Mouse (Mus musculus) CD8-positive naive resting alpha-beta T cell, adult 2 months (primary cell): ENCODE data around the gene P3h3.
A peak's percentile ranks its signal among the peaks of the same experiment; 100 is the strongest.
"Not testable (repeated sequence)": the region's sequence is repeated elsewhere in the genome, so short reads cannot be mapped to it uniquely, and the experiment has no call there.

ENCODE experiments used
- DNase-seq, 2 experiments: peaks; one replicate each; pipeline ENCODE4 v3.0.0; 2022; ENCODE audit warnings: low read depth in 2 of 2, low spot score in 2 of 2

P3h3 gene

DNA sequence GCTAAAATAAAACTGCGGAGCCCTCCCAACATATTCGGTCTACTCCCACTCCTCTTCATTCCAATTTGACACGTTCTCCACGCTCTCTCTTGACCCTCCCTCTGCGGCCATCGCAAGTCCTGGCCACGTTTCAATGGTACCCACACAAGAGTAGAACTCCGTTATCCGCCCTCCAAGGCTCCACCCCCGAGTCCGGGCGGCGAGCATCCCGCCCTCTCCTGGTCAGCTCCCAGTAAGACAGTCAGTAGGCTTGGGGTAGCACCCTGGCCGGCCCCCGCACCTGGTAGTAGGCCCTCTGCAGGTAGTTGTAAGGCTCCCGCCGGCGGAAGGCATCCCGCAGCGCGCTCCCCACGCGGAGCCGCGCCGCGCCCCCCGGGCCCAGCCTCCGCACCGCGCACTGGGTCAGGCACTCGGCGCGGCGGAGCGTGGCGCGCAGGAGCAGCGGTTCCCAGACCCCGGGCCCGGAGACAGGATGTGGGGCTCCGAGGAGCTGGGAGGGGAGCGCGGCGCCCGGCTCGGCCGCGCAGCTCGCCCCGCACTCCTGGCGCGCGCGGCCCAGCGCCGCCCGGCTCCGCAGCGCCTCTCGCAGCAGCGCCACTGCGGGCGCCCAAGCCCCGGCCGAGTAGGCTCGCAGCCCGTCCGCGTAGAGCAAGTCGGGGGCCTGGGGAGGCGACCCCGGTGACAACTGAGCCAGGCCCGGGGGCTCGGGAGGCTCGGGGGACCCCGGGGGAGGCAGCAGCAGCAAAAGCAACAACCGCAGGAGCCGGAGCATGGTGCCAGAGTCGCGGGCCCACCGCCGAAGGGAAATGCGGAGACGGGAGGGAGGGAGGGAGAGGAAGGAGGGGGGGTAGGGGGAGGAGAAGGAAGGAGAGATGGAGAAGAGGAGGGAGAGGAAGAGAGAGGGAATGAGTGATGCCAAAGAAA, at the start of gene P3h3:
Gene P3h3 (minus strand): TSS at position 837 of the 924 bp plus-strand sequence.
- DNase-seq: peak; percentile 54 to 55

DNA sequence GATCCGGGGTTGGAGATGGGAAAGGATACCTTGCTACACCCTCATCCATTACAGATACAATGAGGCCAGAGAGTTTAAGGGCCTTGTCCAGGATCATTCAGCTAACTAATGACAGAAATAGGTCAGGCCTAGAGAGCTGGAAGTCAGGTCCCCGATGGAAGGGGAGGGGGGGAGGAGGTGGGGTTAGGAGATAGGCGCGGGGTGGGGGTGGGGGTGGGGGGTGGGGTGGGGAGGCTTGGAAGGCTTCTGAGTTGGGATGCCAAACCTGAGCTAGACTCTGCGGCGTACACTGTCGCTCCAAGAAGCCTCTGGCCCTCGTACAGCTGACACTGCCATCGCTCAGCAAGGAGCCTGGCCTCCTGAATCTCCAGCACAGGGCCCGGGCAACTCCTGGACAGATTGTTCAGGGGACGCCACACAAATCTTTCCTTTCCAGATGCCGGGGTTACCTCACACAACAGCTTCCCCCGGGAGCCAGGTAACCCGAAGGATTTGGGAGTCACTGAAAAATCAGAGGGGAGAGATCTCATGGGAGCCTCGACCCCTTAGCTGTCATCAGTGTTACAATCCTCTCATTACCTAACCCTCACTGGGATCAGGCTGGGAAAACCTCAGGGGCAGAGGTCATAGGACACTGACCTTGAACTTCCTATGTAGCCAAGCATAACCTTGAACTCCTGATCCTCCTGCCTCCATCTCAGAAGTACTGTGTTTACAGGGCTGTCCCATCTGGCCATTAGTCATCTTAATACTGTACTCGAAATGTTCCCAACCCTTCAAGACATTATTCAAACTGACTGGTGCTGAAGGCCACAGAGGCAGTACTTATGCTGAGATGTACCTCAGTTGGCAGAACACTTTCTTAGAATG, 47.7 kb upstream of the P3h3 start:
- DNase-seq: no peak

DNA sequence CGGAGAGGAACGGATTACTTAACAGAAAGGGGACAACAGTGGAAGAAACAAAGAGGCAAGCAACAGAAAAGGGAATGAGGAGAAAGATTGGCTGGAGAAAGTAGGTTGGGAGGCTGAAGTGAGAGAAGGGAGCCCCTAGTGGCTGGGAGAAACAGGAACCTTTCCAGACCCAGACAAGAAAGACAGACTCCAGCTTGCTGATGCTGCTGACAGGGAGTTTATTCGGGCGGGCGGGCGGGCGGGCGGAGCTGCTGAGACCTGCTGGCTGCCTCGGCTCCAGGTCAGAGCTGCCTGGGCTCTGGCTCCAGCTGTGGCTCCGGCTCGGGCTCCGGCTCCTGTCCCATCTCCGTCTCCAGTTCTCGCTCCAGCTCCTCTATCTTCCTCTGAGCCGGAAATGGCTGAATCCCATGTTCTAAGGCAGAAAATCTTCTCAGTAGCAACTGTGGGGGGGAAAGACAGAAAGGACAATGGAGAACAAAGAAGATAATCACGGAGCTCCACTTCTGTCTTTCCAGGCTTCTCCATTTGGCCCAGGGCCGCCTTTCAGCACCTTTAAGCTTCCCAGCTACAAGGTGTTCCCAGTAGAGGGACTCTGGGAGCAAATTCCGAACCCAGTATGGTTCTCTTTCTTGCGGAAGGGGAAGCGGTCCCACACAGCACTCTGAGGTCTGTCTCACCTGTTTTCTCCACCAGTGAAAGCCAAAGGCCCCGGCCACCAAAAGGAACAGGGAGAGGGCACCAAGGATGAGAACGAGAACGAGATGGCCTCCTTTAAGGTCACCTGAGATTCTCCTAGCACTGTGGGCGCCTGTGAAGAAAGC, 46.8 kb upstream of the P3h3 start:
- DNase-seq: peak in 1 of 2 experiments; percentile 24

DNA sequence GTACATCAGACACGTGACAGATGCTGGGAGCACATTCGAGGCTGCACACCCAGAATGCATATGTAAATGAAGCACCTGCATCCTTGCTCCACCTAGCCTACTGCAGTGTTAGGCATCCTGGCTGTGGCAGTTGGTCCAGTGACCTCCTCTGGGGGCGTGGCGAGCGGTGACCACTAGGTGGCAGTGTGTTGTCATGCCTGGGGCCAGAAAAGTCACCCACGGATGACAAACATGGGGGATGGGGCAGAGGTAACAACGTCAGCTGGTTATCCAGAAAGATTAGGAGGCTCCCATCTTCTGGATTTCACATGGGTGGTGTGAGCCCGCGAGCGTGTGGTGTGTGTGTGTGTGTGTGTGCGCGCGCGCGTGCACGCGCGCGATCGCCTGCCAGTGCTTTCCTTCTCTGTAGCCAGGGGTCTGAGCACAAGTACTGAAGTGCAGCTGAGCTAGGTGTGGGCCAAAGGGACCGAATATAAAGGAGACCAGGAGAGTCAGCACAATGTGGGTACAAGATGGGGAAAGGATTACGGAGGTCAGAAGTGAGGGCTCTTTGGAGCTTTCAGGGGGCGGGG, 46.1 kb upstream of the P3h3 start:
- peak; percentile 93 to 96 for DNase-seq

DNA sequence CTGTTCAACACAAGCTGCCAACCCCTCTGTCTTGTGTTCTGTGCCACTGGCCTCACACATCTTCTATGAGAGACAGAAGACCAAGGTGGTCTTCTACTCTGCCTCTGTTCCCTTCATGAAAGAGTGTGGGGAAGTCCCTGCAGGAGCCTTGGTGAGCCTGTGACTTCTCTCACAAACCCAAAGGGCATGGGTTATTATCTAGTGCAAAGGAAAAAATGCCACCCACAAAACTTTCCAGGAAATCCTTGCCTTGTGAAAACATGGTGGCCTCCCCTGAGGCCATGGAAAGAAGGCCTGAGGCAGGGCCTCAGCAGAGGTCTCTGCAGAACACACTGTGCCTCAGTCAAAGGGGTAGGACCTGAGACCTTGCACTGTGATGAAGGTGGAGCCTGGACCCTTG, 44.3 kb upstream of the P3h3 start:
- DNase-seq: no peak

DNA sequence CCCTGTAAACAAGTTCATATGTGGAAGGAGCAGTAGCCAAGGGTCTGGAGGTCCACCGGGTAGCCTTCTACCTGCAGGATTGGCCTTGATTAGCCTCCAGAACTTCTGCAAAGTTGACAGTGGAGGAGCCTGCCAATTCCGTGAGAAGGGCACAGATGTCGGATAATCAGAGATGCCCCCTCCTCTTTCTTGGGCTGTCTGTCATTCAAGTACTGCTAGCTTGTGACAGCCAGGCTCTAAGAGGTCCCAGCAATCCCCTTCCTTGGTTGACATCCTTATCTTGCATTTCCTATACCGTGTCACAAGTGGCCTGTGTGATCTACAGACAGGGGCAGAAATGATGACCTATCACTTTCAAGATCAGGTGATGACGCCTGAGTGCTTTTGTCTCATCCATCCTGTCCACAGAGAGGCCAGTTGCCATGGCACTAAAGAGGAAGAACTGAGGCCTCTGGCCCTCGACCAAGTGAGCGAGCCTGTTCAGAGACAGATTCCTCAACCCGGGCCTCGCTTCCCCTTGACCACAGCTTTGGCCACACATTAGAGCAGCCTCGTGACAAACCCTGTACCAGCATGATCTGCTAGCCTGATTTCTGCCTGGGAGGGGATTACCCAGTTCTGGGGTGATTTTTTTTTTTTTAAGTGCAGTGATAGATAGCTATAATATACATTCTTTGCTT, 43.4 kb upstream of the P3h3 start:
- no peak for DNase-seq

DNA sequence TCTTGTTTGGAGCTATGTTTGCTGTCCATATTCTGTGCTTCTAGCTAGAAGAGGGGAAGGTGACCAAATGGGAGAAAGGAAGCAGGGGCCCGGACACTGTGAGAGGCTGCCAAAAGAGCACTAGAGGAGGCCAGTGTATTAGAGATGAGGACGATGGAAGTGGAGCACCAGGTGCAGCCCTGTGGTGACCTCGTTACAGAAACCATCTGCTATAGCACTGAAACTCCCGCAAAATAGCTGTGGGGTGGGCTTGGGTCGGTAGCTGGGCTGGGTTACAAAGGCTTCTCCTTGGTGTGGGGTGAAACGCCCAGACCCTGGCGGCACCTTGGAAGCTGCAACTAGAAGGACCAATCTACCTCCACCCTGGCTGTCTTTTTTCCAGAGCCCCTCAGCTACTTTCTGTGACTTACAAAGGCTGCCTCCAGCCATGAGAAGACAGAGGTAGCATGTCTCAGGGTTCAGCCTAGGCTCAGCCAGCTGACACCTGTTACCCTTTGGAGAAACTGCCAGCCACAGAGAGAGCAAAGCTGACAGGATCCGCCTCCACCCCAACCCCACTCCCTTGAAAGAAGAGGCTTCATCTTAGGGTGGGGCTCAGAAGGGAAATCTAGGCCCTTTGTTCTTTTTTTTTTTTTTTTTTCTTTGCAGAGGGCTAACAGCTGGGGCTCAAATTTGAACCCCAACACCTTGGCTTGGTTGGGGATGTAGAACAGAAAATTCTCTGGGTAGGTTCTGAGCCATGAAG, 42.7 kb upstream of the P3h3 start:
- peak in 1 of 2 experiments; percentile 21 for DNase-seq

DNA sequence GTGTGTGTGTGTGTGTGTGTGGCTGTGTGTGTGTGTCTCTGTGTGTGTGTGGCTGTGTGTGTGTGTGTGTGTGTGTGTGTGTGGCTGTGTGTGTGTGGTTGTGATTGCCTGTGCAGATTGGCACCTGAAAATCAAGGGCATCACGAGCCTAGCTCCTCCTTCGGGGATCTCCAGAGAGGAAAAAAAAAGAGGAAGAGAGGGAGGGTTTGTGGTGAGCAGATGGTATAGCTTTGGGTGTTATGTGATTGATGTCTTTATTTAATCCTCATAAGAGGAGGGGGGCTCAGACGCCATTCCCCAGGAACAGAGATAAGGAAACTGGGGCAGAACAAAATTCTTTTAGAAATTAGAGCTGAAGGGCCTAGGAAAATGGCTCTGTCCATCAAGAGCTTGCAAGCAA, 40.8 kb upstream of the P3h3 start:
- no peak for DNase-seq

DNA sequence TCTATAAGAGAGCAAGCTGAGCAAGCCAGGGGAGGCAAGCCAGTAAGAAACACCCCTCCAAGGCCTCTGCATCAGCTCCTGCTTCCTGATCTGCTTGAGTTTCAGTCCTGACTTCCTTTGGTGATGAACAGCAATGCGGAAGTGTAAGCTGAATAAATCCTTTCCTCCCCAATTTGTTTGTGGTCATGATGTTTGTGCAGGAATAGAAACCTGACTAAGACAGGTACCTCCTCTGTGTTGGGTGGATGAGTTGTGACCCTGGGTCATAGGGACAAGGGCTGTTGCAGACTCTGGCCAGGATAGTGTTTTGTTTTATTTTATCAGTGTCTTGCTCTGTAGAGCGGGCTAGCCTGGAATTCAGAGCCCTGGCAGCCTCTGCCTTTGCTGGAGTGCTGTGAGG, 36.6 kb upstream of the P3h3 start:
- DNase-seq: not testable (repeated sequence)

DNA sequence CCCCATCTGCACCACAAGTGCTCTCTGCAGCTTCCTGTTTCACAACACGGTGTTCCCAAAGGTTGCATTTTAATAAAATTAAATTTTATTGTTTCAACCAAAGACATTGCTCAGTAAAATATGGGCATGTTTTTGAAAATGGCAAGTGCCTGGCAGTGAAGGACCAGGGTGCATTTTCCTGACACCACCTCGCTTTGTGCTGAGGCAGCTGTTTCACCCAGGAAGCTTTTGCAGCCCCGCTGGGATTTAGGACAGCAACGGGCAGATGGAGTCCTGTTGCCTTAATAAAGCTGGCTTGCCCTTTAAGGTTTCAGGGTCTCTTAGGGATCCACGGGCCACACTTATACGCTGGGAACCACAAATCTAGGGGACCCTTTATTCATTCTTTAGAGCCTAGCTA, 33.4 kb upstream of the P3h3 start:
- no peak for DNase-seq

DNA sequence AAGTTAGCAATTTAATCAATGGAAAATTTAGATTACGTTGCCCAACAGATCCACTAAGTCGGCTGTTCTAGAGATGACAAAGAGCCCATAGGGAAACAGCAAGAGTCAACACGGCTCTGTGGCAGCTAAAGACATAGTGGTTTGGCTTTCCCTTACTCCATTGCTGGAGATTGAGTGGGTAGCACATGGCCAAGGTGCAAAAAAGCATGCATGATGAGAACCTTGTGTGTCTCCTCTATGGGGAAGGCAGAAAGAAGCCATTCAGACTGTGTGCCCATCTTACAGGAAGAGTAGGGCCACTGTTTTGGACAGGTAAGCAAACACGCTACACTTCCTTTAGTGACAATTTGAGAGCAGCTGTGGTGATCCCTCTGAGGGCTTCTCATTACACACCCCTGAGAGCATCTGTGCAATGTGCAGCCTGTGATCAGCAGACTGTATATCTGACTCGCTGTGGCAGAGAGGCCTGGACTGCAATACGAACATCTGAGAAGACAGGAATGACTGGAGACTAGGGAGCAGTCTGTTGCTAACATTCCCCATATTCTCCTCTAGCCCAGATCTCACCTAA, 31.1 kb upstream of the P3h3 start:
- DNase-seq: no peak

DNA sequence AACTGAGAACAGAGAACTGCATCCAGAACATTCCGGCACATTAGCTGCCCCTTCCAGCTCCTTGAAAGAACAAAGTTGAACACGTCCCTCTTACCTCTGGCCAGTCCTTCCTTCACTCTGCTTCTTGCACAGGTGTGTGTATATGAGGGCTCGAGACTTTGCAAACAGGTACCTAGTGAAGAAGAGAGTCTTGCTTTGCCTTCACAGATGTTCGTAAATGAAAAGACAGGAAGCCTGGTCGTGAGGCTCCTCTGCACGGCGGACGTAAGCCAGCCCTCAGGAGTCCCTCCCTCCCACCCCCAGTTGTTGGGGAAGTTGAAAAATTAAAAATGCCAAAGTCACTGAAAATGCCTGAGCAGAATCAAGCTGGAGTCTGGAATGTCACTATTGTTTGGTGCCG, 30.4 kb upstream of the P3h3 start, which contains the start of gene Cd4:
Gene Cd4 (minus strand): TSS at position 236 of the 400 bp plus-strand sequence.
- DNase-seq: no peak

DNA sequence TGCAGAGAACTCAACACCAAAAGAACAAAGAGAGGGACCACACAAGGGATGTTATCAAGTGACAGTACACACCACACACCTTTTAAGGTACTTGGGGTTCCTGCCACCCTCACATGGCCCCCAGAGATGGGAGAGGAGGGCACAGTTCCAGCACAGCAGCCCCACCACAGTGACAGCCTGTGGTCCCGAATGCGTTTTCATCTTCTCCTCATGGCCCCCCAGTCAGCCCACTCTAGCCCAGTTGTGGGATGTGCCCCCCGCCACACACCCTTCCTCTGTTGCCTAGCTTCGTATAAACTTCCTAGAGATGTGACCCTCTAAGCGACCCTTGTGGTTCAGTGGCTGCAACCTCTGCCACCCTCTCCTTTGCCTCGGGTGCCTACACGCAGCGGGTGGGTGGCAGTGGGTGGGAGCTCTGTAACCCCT, 28.4 kb upstream of the P3h3 start:
- peak; percentile 59 to 62 for DNase-seq

DNA sequence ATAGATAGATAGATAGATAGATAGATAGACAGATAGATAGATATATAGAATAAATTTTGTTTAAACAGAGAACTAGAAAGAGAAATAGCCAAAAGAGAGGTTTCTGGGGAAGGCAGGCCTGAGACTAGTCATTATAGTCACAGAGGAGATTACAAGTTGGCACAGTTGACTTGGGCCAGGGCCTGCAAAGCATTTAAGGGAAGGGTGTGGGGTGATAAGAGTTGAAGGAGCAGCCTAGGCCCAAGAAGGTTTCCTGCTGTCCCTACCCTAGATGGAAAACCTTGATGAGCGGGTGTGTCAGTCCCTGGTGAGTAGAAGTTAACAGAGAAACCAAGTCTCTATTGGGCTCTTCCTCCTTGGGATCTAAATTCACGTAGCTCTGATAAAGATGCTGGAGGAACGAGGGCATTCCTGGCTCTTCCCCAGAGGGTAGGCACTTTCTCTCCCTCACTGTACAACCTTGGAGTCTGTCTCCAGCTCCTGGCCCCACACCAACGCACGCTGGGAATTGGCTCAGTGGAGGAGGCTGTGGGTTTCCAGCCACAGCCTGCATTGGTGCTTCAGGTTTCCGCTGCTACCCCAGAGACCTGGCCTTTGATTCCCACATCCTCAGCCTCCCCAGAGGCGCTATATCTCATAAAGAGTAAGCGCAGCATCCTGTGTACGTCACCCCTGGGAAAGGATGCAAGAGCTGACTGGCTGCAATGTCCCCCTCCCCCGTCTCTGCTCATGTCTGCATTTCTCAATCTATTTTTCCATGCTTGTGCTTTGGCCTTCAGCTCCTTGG, 27.4 kb upstream of the P3h3 start:
- DNase-seq: peak; percentile 52 to 69

DNA sequence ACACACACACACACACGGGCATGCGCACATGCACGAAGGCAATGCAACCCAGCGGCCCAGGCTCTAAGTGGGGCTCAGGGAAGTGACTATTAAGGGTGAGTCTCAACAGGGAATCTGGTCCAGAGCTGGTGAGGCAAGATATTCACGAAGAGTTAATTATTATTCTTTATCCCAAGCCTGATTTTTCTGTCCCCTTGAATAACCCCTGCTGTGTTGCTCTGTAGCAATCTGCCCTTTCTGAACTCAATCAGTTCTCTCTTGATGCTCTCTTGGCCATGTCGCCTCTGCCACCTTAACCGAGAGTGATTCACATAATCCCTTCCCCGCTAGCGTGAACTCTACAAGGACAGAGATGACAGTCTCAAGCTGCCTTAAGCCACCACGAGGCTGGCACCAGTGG, 25.8 kb upstream of the P3h3 start:
- no peak for DNase-seq

DNA sequence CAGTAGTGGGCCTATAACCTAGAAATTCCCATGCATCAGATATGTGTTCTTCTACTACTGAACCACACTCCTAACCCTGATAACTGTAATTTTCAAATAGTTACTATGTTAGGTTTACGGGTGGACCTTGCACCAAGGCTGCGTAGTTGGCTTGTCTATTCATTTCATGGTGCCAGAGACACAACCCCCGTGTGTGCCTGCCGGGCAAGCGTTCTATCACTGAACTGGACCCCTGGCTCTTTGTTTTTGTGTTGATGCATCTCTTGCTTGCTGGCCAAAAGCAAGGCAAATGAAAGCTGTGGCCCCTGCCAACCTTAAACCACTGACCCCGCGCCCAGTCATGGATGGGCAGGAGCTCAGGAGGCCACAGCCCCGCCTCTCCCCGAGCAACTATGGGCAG, 24.3 kb upstream of the P3h3 start:
- no peak for DNase-seq

DNA sequence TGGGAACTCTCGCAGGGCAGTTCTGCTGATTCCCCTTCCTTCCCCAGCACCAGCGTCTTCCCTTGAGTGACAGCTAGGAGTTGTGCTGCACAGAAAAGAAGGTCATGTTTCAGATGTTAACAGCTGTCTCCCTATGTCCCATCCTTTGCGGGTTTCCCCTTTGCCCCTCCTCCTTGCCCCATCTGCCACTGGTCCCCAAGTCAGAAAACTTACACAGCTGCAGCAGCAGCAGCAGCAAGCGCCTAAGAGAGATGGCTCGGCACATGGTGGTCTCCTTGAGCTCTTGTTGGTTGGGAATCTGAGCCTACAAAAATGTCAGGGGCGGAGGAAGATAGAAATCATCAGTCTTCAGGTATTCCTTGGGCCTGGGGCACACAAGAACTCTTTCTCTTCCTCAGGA, 21.8 kb upstream of the P3h3 start:
- no peak for DNase-seq

DNA sequence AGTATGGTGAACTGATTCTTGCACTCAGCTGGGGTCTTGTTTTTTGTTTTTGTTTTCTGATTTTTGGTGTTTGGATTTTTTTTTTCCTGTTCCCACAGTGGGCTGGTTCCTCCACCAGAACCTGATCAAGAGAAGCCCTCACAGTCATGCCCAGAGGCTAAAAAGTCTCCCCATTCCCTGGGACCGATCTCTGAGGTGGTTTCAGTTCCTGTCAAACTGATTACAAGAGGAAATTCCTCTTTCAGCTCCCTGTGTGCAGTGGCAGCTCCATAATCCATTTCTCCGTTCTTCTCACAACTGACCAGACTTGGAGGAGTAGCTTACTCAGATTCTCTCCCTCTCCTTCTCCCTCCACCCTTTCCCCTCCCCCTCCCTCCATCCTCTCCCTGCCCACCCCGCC, 16.8 kb upstream of the P3h3 start:
- DNase-seq: no peak
